Mouse (Mus musculus) testis, adult 2 months (tissue): Measurements from ENCODE around the gene Itgav.

ENCODE experiments used
- CTCF ChIP-seq: fragments of 200-500 bp; IDR thresholded peaks from 2 replicates; pipeline ENCODE4 v1.5.1; 2012; ENCODE audit warnings: low read depth, mild to moderate bottlenecking, inconsistent platforms, low read length, moderate library complexity; ENCODE audit not compliant: control insufficient read depth, insufficient read depth, insufficient replicate concordance
- POLR2A ChIP-seq: fragments of 200-500 bp; IDR thresholded peaks from 2 replicates; pipeline ENCODE4 v1.6.1; 2012; ENCODE audit warnings: low read depth, mild to moderate bottlenecking, inconsistent platforms, low read length, moderate library complexity; ENCODE audit not compliant: control insufficient read depth

DNA sequence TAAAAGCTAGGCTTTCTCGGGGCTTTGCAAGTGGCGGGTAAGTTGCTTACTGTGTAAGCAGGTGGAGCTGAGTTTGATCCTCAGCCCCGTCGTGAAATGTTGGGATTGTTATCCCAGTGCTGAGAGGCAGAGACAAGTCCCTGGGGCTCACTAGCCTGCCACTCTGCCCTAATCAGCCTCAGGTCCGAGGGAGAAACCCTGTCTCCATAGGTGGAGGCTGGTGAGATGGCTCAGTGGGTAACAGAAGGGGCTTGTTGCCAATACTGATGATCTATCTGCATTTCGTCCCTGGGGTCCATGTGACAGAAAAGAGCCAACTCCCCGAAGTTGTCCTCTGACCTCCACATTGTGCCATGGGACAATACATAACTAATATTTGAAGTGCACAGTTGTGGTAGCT, 49.8 kb upstream of the Itgav start:
- TF ChIP-seq POLR2A = no peak
- TF ChIP-seq CTCF = no peak
